Mouse (Mus musculus) G1E (cell line): ENCODE data around the gene Tgfa. TPM values are rescaled to one million over a fixed set of nuclear protein-coding genes. Genes with fewer than 3 reads are reported as not detected.

Source experiments
- ATAC-seq: 2 replicates; pipeline ENCODE4 v1.8.0; 2016; ENCODE audit warnings: mild to moderate bottlenecking; ENCODE audit not compliant: insufficient number of reproducible peaks, poor library complexity, low FRiP score, severe bottlenecking; ENCODE audit errors: extremely low read depth
- DNase-seq: peaks from one replicate; pipeline ENCODE4 v3.0.0; 2012; ENCODE audit warnings: low spot score
- H3K27me3 ChIP-seq: 2 replicates; pipeline ENCODE4 v1.6.1; 2012; ENCODE audit warnings: mild to moderate bottlenecking, low read length, inconsistent platforms; ENCODE audit not compliant: insufficient read depth
- H3K36me3 ChIP-seq: replicated peaks from 2 replicates; pipeline ENCODE3; 2012; ENCODE audit warnings: mild to moderate bottlenecking, inconsistent platforms
- H3K4me1 ChIP-seq: 2 replicates; pipeline ENCODE4 v1.6.1; 2012; ENCODE audit warnings: low read depth, low read length, inconsistent platforms, mixed read lengths; ENCODE audit not compliant: insufficient read depth
- H3K4me3 ChIP-seq: 2 replicates; pipeline ENCODE4 v1.5.1; 2012; ENCODE audit warnings: low read depth, mild to moderate bottlenecking, inconsistent platforms, low read length, moderate library complexity, mixed read lengths
- H3K9me3 ChIP-seq: replicated peaks from 2 replicates; pipeline ENCODE4 v1.6.1; 2012; ENCODE audit warnings: inconsistent platforms
- CTCF ChIP-seq: IDR thresholded peaks from 2 replicates; pipeline ENCODE4 v1.5.1; 2012; ENCODE audit warnings: low read depth, low read length, inconsistent platforms, mixed read lengths
- GATA1 ChIP-seq: IDR thresholded peaks from 2 replicates; pipeline ENCODE4 v1.6.1; 2012; ENCODE audit warnings: borderline replicate concordance, low read length, inconsistent platforms, mixed read lengths
- GATA2 ChIP-seq: IDR thresholded peaks from 2 replicates; pipeline ENCODE4 v1.6.1; 2012; ENCODE audit warnings: low read depth, low read length, inconsistent platforms, borderline replicate concordance
- POLR2AphosphoS5 ChIP-seq: IDR thresholded peaks from 2 replicates; pipeline ENCODE4 v1.6.1; 2012; ENCODE audit warnings: low read depth, low read length, inconsistent platforms; ENCODE audit not compliant: insufficient replicate concordance
- TAL1 ChIP-seq: conservative IDR thresholded peaks from 2 replicates; pipeline ENCODE4 v1.6.1; 2012; ENCODE audit warnings: low read depth, low read length, inconsistent platforms, mixed read lengths
- polyA plus RNA-seq: library from polyadenylated mRNA; stranded (reverse); fragments of >175 nt; gene quantifications from 2 replicates; pipeline ENCODE4 v1.2.3, GENCODE M21; 2012
- total RNA-seq, 2 experiments: library from RNA; stranded (forward) in 1 of 2; stranded (reverse) in 1 of 2; fragments of 200-1000 nt in 1 of 2; fragments of >200 nt in 1 of 2; fragmentation: Nextera tagmentation in 1 of 2; gene quantifications; 2 replicates each; pipeline ENCODE4 v1.2.3; 2014 to 2017

Gene Tgfa
- total and polyA plus RNA-seq, 3 experiments, result 13.3 to 30.6 (median 28.8) TPM

- TF ChIP-seq GATA2, result no peak
- TF ChIP-seq CTCF, result no peak
- TF ChIP-seq GATA1, result no peak
- TF ChIP-seq TAL1, result no peak
- no peak for TF ChIP-seq POLR2AphosphoS5
- Histone ChIP-seq H3K27me3 (peaks cover 9% of the 10 kb centered on the region), H3K36me3 (no peaks in the 10 kb centered on the region), H3K4me1 (peaks cover 44% of the 10 kb centered on the region), H3K4me3 (no peak overlapping the region), H3K9me3 (no peaks in the 10 kb centered on the region; the same call in 1 of the 2 replicates)
- DNase-seq, result no peak
- ATAC-seq, result no peak
Observed at GRCm38 (mm10) chr6:86154481-86154880, 40.5 kb upstream of the Tgfa start.

GRCm38 (mm10) chr6:86157253-86158234, 37.5 kb upstream of the Tgfa start:
- ATAC-seq (no peak), DNase-seq (no peak)
- H3K4me3 ChIP-seq, result no peak overlapping the region
- H3K4me1 ChIP-seq, result peaks cover 64% of the 10 kb centered on the region
- TF ChIP-seq GATA2 (no peak), POLR2AphosphoS5 (no peak), GATA1 (no peak), TAL1 (no peak), CTCF (no peak)
- H3K27me3 ChIP-seq, result peaks cover 9% of the 10 kb centered on the region
- no peaks in the 10 kb centered on the region; the same call in 1 of the 2 replicates for H3K9me3 ChIP-seq
- H3K36me3 ChIP-seq, result no peaks in the 10 kb centered on the region

GRCm38 (mm10) chr6:86160878-86161277, 34.1 kb upstream of the Tgfa start:
- TF ChIP-seq CTCF (no peak), TAL1 (no peak), GATA1 (no peak), GATA2 (no peak), POLR2AphosphoS5 (no peak)
- Histone ChIP-seq H3K9me3 (no peaks in the 10 kb centered on the region; the same call in 1 of the 2 replicates), H3K4me1 (peaks cover 62% of the 10 kb centered on the region), H3K36me3 (no peaks in the 10 kb centered on the region), H3K27me3 (peaks cover 9% of the 10 kb centered on the region), H3K4me3 (no peak overlapping the region; the same call in 1 of the 2 replicates)
- DNase-seq, result peak; percentile 47
- peak; percentile 49; the same call in 1 of the 2 replicates for ATAC-seq

- no peak for TF ChIP-seq POLR2AphosphoS5
- no peak for TF ChIP-seq GATA2
- no peak for TF ChIP-seq GATA1
- no peak for TF ChIP-seq TAL1
- no peak for TF ChIP-seq CTCF
- DNase-seq, result no peak
Observed at GRCm38 (mm10) chr6:86161586-86161985, 33.4 kb upstream of the Tgfa start.

GRCm38 (mm10) chr6:86164028-86164427, 31.0 kb upstream of the Tgfa start:
- Histone ChIP-seq H3K4me3 (no peak overlapping the region), H3K27me3 (no peaks in the 10 kb centered on the region), H3K36me3 (no peaks in the 10 kb centered on the region), H3K9me3 (no peaks in the 10 kb centered on the region), H3K4me1 (peaks cover 59% of the 10 kb centered on the region)
- ATAC-seq (no peak), DNase-seq (no peak)
- TF ChIP-seq GATA1, result no peak
- no peak for TF ChIP-seq GATA2
- TF ChIP-seq POLR2AphosphoS5, result no peak
- TF ChIP-seq TAL1, result no peak

More at GRCm38 (mm10) chr6:86161586-86161985, 33.4 kb upstream of the Tgfa start:
- peaks cover 62% of the 10 kb centered on the region for H3K4me1 ChIP-seq
- ATAC-seq, result no peak
- no peak overlapping the region for H3K4me3 ChIP-seq
- no peaks in the 10 kb centered on the region; the same call in 1 of the 2 replicates for H3K9me3 ChIP-seq
- peaks cover 4% of the 10 kb centered on the region; the same call in 1 of the 2 replicates for H3K27me3 ChIP-seq
- no peaks in the 10 kb centered on the region for H3K36me3 ChIP-seq

- Histone ChIP-seq H3K4me1 (peaks cover 40% of the 10 kb centered on the region), H3K4me3 (no peak overlapping the region; the same call in 1 of the 2 replicates), H3K9me3 (no peaks in the 10 kb centered on the region), H3K27me3 (no peaks in the 10 kb centered on the region), H3K36me3 (no peaks in the 10 kb centered on the region)
- TF ChIP-seq TAL1 (no peak), GATA2 (no peak), POLR2AphosphoS5 (no peak), GATA1 (no peak), CTCF (no peak)
- DNase-seq (no peak), ATAC-seq (no peak)
Observed at GRCm38 (mm10) chr6:86166426-86166825, 28.6 kb upstream of the Tgfa start.
